Mouse (Mus musculus) hindbrain, embryonic 11.5 days (tissue): ENCODE results near the gene Mef2c. TPM values are rescaled to one million over a fixed set of nuclear protein-coding genes. Genes with fewer than 3 reads are reported as not detected.

ENCODE experiments used
- ATAC-seq: fragments of 200-750 bp; cut with Nextera tagmentation; 2 replicates; pipeline ENCODE4 v1.8.0; 2017; ENCODE audit warnings: mild to moderate bottlenecking, moderate TSS enrichment, moderate library complexity; ENCODE audit not compliant: low FRiP score
- DNase-seq: peaks from one replicate; pipeline ENCODE4 v3.0.0-alpha.2; 2015; ENCODE audit warnings: low spot score
- H3K27ac ChIP-seq: fragments of 300-500 bp; sonication (generic); 2 replicates; pipeline ENCODE4 v1.5.1; 2014; ENCODE audit warnings: mild to moderate bottlenecking, low read depth, low read length
- H3K27me3 ChIP-seq: fragments of 300-500 bp; sonication (generic); 2 replicates; pipeline ENCODE4 v1.6.1; 2014; ENCODE audit warnings: mild to moderate bottlenecking, low read length, moderate library complexity, mixed read lengths; ENCODE audit not compliant: control insufficient read depth, insufficient read depth
- H3K36me3 ChIP-seq: fragments of 300-500 bp; sonication (generic); 2 replicates; pipeline ENCODE4 v1.6.1; 2014; ENCODE audit warnings: mild to moderate bottlenecking, low read length, moderate library complexity, mixed read lengths; ENCODE audit not compliant: control insufficient read depth, insufficient read depth
- H3K4me1 ChIP-seq: fragments of 300-500 bp; sonication (generic); replicated peaks from 2 replicates; pipeline ENCODE4 v1.6.1; 2014; ENCODE audit warnings: low read length, mixed read lengths; ENCODE audit not compliant: control insufficient read depth, insufficient read depth
- H3K4me2 ChIP-seq: fragments of 300-500 bp; sonication (generic); replicated peaks from 2 replicates; pipeline ENCODE4 v1.6.1; 2014; ENCODE audit warnings: mild to moderate bottlenecking, low read depth, low read length
- H3K4me3 ChIP-seq: fragments of 300-500 bp; sonication (generic); 2 replicates; pipeline ENCODE4 v1.5.1; 2014; ENCODE audit warnings: low read depth, low read length
- H3K9ac ChIP-seq: fragments of 300-500 bp; sonication (generic); 2 replicates; pipeline ENCODE4 v1.6.1; 2014; ENCODE audit warnings: low read depth, low read length
- H3K9me3 ChIP-seq: fragments of 300-500 bp; sonication (generic); 2 replicates; pipeline ENCODE4 v1.6.1; 2016; ENCODE audit warnings: low read length; ENCODE audit not compliant: control insufficient read depth
- WGBS: fragments of 180-500 bp; shearing (Covaris S2); extraction: QIAGEN DNeasy Blood & Tissue Kit; methylation state at CpG from one replicate; pipeline ENCODE4 v1.1.7; 2014; 5-methylcytosine and 5-hydroxymethylcytosine counted together
- polyA plus RNA-seq: library from polyadenylated mRNA; unstranded; fragments of >200 nt; fragmentation: Nextera tagmentation; extraction: Ambion mirVana; gene quantifications from 2 replicates; pipeline ENCODE4 v1.2.1, GENCODE M21; 2014

Gene Mef2c
- 18.7 and 22.3 TPM in 2 replicates for polyA plus RNA-seq

GRCm38 (mm10) chr13:83503919-83504318 lies at the start of gene Mef2c:
Mef2c (plus strand) TSS chr13:83504034.
- Histone ChIP-seq H3K4me1 (no peaks in the 10 kb centered on the region), H3K4me2 (no peak within 1 kb of the TSS), H3K36me3 (no peaks in the 10 kb centered on the region), H3K27me3 (no peaks in the 10 kb centered on the region), H3K9me3 (no peaks in the 10 kb centered on the region), H3K9ac (no peak within 1 kb of the TSS), H3K27ac (no peak within 1 kb of the TSS), H3K4me3 (no peak within 1 kb of the TSS)
- ATAC-seq (no peak), DNase-seq (no peak)
- 88% methylated on average over 7 of the region's 7 CpGs for WGBS

DNA sequence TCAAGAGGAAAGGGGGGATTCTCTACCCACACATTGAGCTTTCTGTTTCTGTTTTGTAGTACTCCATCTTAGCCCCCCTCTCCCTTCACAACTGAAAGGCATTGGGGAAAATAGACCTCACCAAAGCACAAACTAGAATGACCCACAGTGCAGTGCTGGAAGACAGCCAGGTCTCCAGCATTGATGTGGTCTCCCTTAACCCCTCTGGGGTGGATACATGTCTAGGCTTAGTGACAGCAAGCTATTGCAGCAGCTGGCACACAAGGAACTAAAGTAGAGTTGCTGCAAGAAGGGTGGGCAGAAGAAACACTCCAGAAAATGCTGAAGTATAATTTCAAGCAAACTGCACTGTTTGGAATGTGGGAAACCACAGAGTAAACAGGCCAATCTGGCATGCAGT lies 45.1 kb upstream of the Mef2c start:
- DNase-seq (no peak), ATAC-seq (no peak)
- Histone ChIP-seq H3K27me3 (no peaks in the 10 kb centered on the region), H3K4me2 (no peak overlapping the region), H3K4me1 (no peaks in the 10 kb centered on the region), H3K36me3 (no peaks in the 10 kb centered on the region), H3K9me3 (no peaks in the 10 kb centered on the region), H3K9ac (no peak overlapping the region), H3K27ac (no peak overlapping the region), H3K4me3 (no peak overlapping the region)

GRCm38 (mm10) chr13:83459600-83459999 lies 44.2 kb upstream of the Mef2c start:
- 94% methylated on average over 3 of the region's 3 CpGs for WGBS

GRCm38 (mm10) chr13:83460620-83461019 lies 43.2 kb upstream of the Mef2c start:
- DNase-seq (no peak), ATAC-seq (no peak)
- 75% methylated on average over 1 of the region's 1 CpGs for WGBS
- Histone ChIP-seq H3K27me3 (no peaks in the 10 kb centered on the region), H3K36me3 (no peaks in the 10 kb centered on the region), H3K9me3 (no peaks in the 10 kb centered on the region), H3K4me3 (no peak overlapping the region), H3K9ac (no peak overlapping the region), H3K4me2 (no peak overlapping the region), H3K4me1 (no peaks in the 10 kb centered on the region), H3K27ac (no peak overlapping the region)

More at GRCm38 (mm10) chr13:83459600-83459999, 44.2 kb upstream of the Mef2c start:
- Histone ChIP-seq H3K4me1 (no peaks in the 10 kb centered on the region), H3K9ac (no peak overlapping the region), H3K36me3 (no peaks in the 10 kb centered on the region), H3K4me3 (no peak overlapping the region), H3K9me3 (no peaks in the 10 kb centered on the region), H3K27ac (no peak overlapping the region), H3K4me2 (no peak overlapping the region), H3K27me3 (no peaks in the 10 kb centered on the region)
- ATAC-seq (no peak), DNase-seq (no peak)

DNA sequence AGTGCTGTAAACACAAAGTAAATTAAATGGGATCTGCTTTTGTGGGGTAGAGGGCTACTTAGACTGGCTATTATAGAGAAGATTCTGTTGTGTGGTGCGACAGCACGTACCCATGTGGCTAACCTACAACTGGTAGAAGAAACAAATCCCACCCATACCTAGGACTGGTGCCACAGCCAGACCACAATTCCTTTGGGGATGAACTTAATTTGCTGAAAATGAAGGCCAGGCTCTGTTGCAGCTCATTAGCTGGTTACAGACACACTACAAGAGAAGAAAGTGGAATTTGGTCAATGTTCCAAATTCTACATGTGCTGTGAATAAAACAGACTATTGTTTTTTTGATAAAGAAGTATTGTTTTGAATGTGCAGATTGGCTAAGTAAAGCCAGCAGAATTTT lies 42.3 kb upstream of the Mef2c start:
- 92% methylated on average over 2 of the region's 2 CpGs for WGBS
- Histone ChIP-seq H3K27me3 (no peaks in the 10 kb centered on the region), H3K9ac (no peak overlapping the region), H3K4me3 (no peak overlapping the region), H3K4me2 (no peak overlapping the region), H3K36me3 (no peaks in the 10 kb centered on the region), H3K27ac (no peak overlapping the region), H3K4me1 (no peaks in the 10 kb centered on the region), H3K9me3 (no peaks in the 10 kb centered on the region)
- ATAC-seq = no peak
- no peak for DNase-seq

GRCm38 (mm10) chr13:83466756-83467155 lies 37.1 kb upstream of the Mef2c start:
- 90% methylated on average over 5 of the region's 5 CpGs for WGBS
- no peak for DNase-seq
- H3K9me3 ChIP-seq = no peaks in the 10 kb centered on the region
- H3K27me3 ChIP-seq = no peaks in the 10 kb centered on the region
- no peak for ATAC-seq
- H3K4me2 ChIP-seq = no peak overlapping the region
- H3K4me3 ChIP-seq = no peak overlapping the region
- H3K36me3 ChIP-seq = no peaks in the 10 kb centered on the region
- no peak overlapping the region for H3K27ac ChIP-seq
- no peak overlapping the region for H3K9ac ChIP-seq
- no peaks in the 10 kb centered on the region for H3K4me1 ChIP-seq

- no peak for DNase-seq
- Histone ChIP-seq H3K4me1 (no peaks in the 10 kb centered on the region), H3K27ac (no peak overlapping the region), H3K36me3 (no peaks in the 10 kb centered on the region), H3K9me3 (no peaks in the 10 kb centered on the region), H3K4me2 (no peak overlapping the region), H3K27me3 (no peaks in the 10 kb centered on the region), H3K9ac (no peak overlapping the region), H3K4me3 (no peak overlapping the region)
- 81% methylated on average over 3 of the region's 3 CpGs for WGBS
- ATAC-seq = no peak
These were observed 35.0 kb upstream of the Mef2c start for GRCm38 (mm10) chr13:83468794-83469193.

GRCm38 (mm10) chr13:83473755-83474154 lies 30.1 kb upstream of the Mef2c start:
- no peak overlapping the region for H3K4me3 ChIP-seq
- no peaks in the 10 kb centered on the region for H3K27me3 ChIP-seq
- ATAC-seq (no peak), DNase-seq (no peak)
- WGBS = 86% methylated on average over 2 of the region's 2 CpGs
- H3K36me3 ChIP-seq = no peaks in the 10 kb centered on the region
- no peak overlapping the region for H3K4me2 ChIP-seq
- no peaks in the 10 kb centered on the region for H3K4me1 ChIP-seq
- H3K27ac ChIP-seq = no peak overlapping the region
- no peaks in the 10 kb centered on the region for H3K9me3 ChIP-seq
- H3K9ac ChIP-seq = no peak overlapping the region

DNA sequence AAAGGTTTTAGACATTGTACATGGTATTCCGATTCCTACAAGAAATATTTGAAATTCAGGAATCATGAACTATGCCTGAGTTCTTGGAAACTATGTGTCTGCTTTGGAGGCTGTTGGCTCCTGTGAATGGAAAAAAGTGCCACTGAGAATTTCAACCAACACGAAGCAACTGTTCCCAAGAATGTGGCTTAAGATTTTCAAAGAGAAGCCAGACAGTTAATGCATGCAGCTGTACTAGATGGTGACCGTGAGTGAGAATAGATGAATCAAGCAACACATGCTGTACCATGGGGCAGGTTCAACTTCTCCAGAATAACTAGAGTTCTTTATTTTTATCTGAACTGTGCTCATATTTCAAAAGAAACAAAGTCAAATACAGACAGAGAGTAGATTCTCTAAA lies 23.4 kb upstream of the Mef2c start:
- Histone ChIP-seq H3K4me2 (no peak overlapping the region), H3K27me3 (no peaks in the 10 kb centered on the region), H3K4me1 (no peaks in the 10 kb centered on the region), H3K4me3 (no peak overlapping the region), H3K27ac (no peak overlapping the region), H3K9me3 (no peaks in the 10 kb centered on the region), H3K36me3 (no peaks in the 10 kb centered on the region), H3K9ac (no peak overlapping the region)
- ATAC-seq (no peak), DNase-seq (no peak)
- 82% methylated on average over 3 of the region's 3 CpGs for WGBS
